Mouse (Mus musculus): ENCODE measurements around the gene A2m.

DNA sequence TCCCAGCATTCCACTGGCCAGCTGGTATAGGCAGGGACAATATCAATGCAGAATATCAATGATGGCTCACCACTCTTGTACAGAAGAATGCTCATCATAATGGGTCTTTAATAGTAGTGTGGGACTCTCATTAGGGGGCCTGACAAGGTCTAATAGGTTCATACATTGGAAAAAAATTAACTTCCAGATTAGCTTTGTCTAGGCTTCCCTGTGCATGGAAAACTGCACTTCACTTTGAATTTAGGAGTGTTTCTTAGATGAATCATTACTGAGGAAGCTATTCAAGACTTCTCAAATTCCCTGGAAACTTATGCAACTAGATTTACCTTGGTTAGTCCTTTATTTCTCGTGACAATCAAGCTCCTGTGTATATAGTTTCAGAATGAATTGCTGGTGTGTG lies 45.0 kb upstream of the A2m start:
- TF ChIP-seq CTCF (IDR thresholded peaks at IDR 0.05; ENCODE audit: control insufficient read depth, insufficient read depth, insufficient replicate concordance, low read depth, low read length) (no peak), POLR2A (IDR thresholded peaks at IDR 0.05; ENCODE audit: control insufficient read depth, low read depth, low read length) (no peak)

Data from testis, adult 2 months (tissue).